Mouse (Mus musculus): ENCODE data around the gene Epn2.
A peak's percentile ranks its signal among the peaks of the same experiment; 100 is the strongest.

Gene Epn2

DNA sequence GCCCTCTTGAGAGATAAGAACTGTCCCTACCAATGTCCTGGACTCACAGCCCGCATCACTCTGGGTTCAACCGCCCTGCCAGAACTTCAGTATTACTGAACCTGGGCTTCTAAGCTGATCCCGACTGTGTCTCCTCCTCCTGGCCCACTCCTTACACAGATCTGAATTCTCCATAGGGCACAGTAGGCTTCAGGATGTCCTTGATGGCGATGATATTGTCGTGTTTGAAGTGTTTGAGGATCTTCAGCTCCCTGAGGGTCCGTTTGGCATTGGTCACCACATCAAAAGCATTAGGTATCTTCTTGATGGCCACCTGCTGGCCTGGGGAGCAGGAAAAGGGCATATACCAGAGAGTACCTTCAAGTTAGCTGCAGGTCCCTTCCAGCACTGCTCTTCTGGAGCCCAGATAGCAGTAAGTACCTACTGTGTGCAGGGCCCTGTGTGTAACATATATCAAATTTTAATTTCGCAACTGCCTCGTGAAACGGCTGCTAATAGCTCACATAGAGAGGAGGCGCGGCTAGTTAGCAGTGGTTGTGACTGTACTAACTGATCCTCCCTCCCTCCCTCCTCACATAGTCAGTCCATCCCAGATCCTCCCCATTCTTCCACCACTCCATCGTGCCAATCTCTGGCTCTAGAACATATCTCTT is 86.6 kb downstream of the Epn2 start:
- no peak for DNase-seq (ENCODE audit: inconsistent age in 2 of 2, low spot score in 1 of 2)

DNA sequence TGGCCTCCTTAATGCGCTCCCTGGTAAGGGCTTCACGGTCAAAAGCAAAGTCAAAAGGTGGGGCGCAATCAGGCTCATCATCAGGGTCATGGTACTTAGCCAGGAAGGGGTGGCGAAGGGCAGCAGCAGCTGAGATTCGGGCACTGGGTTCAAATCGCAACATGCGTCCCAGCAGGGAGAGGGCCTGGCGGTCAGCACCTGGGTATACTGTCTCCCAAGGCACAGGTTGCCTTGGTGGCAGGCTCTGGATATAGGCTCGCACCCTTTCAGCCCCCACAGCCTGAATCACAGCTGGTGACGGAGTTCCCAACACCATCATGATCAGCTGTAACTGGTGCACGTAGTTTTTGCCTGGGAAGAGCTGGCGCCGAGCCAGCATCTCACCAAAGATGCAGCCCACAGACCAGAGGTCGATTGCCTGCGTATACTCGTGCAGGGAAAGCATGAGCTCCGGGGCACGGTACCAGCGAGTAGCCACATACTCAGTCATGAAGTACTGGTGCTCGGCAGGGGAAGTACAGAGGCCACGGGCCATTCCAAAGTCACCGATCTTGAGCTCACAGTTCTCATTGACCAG is 88.5 kb downstream of the Epn2 start:
- DNase-seq (ENCODE audit: inconsistent age in 2 of 2, low spot score in 1 of 2): no peak

DNA sequence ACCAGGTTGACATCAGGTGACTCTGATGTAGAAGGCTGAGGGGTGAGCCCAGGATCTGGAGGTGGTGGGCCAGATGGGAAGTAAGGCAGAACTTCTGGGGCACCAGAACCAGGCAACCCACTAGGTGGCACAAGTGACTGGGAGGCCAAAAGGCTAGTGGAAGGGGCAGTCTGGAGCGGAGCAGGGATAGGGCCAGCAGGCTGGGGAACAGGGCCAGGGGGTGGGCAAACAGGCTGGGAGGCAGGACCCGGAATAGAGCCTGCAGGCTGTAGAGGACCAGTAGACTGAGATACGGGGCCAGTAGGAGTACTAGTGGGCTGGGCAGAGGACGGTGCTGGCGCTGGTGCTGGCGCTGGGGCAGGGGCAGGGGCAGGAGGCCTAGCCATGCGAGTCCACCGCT is 89.6 kb downstream of the Epn2 start:
- DNase-seq (ENCODE audit: inconsistent age in 2 of 2, low spot score in 1 of 2): no peak

DNA sequence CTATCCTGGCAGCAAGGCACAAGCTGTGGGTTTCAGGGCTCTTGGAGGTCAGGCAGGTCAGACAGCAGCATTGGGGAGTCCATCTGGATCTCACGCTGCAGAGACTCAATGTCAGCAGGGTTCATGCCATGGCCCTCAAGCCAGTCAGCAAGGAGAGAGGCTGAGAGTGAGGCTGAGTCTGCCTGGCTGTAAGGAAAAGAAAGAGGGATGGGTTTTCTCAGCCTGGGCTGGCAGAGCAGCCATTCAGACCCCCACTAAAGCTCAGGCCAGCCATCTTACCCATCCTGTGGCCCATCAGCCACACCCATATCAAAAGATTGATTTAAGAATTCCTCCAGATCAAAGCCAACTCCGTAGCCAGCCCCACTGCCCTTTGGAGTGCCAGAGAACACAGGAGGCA is 90.4 kb downstream of the Epn2 start:
- no peak for DNase-seq (ENCODE audit: inconsistent age in 2 of 2, low spot score in 1 of 2)

DNA sequence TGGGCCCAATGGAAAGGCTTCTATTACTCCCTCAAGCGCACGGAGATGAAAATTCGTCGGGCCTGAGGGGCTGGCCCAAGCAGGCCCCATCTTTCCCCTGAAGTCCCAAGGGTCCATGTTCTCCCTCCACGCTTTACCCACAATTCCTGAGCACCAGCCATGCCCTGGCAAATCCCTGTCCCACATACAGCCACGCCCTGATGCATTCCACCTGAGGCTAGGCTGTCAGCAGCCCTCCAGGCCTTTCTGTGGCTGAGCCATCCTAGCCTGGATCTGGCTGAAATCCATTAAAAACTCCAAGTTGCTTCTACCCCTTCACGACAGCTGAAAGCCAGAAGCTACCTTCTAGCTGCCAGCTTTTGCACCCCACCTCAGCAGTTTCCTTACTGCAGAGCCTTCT is 91.6 kb downstream of the Epn2 start:
- DNase-seq (ENCODE audit: inconsistent age in 2 of 2, low spot score in 1 of 2): no peak

DNA sequence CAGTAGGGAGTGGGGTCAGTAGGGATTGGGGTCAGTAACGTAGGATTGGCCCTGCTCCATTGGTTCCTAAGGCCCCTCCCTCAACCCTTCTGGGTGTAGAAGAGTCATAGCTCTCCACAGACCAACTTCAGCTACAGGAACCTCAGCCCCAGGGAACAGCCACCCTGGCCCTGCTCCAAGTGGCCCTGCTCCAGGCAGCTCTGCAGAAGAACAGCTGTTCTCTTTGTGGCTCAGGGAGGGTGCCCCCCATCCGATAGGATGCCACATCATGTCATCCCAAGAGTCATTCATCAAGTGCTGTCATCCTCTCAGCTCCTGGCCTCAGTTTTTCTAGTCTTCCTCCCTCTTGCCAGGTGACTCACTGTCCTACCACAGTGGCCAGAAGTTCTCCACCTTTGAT is 92.1 kb downstream of the Epn2 start:
- peak; percentile 43 to 63 for DNase-seq (ENCODE audit: inconsistent age in 2 of 2, low spot score in 1 of 2)

DNA sequence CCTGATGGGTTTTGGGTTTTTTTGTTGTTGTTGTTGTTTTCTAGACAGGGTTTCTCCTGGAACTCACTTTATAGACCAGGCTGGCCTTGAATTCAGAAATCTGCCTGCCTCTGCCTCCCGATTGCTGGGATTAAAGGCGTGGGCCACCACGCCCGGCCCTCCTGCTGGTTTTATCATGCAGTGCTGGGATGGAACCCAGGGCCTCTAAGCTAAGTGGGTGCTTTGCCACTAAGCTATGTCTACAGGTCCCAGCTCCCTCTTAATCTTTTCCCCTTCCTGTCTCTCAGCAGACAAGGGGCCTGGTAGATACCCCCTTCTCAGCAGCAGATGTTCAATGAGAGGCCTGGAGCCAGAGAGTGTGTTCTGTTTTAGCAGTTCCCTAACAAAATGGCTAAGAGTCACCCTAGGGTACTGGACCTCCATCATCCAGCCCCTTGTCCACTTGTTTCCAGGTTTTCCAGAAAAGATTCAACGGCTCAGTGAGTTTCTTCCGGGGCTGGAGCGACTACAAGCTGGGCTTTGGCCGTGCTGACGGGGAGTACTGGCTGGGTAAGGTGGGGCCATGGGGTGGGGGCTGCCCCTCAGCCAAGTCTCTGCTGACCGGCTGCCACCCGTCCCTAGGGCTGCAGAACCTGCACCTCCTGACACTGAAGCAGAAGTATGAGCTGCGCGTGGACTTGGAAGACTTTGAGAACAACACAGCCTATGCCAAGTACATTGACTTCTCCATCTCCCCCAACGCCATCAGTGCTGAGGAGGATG is 92.8 kb downstream of the Epn2 start:
- no peak for DNase-seq (ENCODE audit: inconsistent age in 2 of 2, low spot score in 1 of 2)

DNA sequence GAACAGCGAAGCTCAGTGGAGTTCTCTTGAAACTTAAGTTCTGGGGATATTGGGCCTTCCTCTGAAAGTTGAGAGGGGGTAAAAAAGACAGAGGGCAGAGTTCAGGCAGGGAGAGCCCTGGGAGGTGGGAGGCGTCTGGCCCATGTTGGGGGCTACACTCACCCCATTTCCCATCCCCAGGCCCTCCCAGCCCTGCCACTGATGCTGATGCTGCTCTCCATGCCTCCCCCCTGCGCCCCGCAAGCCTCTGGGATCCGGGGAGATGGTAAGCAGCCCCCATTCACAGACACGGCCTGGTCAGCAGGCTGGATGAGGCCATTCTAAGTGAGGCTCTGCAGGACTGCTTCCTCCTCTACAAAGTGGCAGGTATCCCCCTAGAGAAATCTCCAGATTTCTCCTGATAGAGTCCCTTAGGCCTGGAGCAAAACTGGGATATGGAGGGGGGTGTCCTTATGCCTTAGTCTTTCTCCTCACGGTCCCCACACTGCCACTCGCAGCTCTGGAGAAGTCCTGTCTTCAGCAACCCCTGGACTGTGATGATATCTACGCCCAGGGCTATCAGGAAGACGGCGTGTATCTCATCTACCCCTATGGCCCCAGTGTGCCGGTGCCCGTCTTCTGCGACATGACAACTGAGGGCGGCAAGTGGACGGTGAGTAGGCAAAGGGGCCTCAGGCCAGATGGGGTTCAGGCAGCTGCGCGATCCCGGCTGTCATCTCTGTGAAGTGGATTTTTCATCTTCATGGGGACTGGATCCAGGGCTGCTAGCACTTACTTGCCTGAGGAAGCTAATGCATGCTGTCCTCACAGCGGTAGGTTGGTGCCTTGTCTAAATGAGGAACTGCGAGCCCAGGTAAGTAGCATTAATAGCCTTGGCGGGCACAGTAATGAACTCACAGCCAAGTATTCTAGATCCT is 93.7 kb downstream of the Epn2 start:
- no peak for DNase-seq (ENCODE audit: inconsistent age in 2 of 2, low spot score in 1 of 2)

DNA sequence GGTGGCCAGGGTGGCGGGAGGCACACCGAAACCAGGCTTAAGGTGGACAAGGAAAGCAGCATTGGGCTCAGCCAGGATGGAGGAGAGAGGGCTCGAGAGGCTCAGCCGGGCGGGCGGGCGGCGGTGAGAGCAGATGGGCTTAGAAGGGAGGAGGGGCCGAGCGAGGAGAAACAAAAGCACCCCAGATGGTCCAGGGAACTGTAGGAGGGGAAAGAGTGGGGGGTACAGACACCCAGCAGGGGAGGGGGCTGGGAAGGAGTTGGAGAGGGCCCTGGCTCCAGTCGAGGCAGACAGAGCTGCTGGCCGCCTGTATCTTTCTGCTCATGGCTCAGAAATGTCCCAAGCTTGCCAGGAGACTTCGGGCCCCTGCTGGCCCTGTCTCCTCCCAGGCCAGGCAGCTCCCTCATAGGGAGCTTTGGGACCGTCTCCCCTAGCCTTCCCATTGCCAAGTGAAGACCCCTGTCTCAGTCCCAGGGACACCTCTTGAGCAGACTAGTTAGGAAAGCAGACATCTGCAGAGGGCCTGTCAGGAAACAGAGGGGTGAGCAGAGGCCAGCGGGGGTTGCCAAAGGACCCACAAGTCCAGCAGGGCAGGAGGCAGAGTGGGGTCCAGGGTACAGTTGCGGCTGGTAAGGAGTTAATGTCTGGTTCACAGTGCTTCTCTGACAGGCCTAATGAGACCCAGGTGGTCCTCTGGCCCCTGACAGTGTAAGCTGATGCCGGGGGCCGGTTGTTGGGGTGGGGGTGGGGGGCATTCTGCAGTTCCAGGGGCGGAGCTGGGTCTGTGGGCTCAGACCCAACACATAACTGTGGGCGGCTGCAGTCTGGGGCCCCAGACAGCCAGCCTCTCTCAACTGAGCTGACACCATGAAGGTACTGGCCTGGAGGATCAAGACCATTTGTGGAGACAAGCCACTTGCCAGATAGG is 94.6 kb downstream of the Epn2 start, which contains the start of gene Mfap4:
Mfap4 (plus strand) TSS at position 819 of the 928 bp plus-strand sequence.
- no peak for DNase-seq (ENCODE audit: inconsistent age in 2 of 2, low spot score in 1 of 2)

DNA sequence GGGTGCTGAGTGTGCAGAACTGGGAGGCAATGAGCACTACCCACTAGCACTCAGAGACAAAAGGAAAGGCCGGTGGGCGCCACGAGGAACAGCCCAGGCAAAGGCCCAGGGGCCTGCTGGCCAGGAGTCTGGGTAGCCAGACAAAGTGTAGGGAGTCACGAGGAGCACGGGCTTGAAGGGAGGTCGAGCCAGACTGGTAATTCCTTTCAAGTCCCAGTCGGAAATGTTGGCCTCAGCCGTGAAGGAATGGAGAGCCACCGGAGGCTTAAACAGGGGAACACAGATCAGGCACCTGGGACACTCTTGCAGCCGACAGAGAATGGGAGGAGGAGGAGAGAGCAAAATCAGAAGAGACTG is 95.3 kb downstream of the Epn2 start:
- no peak for DNase-seq (ENCODE audit: inconsistent age in 2 of 2, low spot score in 1 of 2)

DNA sequence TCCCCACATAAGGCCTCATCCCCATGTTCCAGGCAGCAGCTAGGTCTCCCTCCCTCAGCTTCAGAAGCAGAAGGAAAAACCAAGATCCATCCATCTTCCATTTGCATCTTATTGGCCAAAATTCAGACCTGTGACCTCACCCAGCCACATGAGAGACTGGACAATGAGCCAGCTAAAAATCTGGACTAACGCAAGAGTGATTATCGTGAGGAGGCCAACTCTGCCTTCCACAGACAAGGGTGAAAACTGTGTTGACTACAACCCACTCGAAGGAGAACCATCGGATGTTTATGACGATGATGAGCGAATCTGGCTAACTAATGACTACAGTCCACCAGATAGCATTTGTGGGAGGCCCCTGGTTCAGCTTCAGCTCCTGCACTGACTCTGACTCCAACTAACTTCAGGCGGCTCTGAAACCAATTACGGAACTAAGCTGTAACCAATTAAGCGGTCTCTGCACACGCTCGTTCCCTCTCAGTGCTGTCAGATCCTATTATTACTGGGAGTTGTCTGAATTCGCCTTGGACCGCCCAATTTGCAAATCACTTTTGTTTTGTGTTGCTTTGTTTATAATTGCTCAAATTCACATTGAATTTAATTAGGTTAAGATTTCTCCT is 96.2 kb downstream of the Epn2 start:
- DNase-seq (ENCODE audit: inconsistent age in 2 of 2, low spot score in 1 of 2): no peak

DNA sequence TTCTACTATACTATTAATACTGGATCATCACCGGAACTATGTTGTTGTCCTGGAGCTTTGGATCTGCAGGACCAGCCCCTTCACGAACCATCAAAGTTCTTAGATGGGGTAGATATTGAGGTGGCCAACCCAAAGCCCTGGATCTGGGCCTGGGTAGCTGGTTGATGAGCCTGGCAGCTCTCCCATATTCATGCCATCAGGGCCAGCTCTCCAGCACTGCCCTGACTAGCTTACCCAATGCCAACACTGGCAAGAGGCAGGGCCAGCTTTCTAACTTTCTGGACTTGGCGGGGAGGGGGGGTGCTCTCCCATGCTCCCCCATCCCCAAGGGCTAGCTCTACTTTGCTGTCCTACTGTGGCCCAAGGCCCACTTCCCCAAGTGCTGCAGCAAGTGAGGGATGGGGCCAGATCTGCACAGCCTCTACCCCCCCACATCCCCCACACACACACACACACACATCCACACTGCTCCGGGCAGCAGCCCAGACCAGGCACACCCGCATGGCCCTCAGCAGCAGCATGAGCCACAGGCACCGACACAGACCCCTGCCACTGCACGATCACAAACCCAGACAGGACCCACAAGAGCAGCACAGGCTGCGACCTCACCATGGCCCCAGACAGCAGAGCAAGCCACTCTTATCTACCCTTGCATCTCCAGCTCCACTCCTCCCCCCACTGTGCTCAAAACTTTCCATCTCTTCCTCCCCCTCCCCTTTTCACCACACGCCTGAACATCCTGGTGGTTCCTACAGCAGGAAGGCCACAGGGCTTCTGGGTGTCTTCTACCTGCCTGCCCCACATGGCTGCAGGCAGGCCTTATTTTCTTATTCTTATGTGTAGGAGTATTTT is 98.0 kb downstream of the Epn2 start:
- no peak for DNase-seq (ENCODE audit: inconsistent age in 2 of 2, low spot score in 1 of 2)

DNA sequence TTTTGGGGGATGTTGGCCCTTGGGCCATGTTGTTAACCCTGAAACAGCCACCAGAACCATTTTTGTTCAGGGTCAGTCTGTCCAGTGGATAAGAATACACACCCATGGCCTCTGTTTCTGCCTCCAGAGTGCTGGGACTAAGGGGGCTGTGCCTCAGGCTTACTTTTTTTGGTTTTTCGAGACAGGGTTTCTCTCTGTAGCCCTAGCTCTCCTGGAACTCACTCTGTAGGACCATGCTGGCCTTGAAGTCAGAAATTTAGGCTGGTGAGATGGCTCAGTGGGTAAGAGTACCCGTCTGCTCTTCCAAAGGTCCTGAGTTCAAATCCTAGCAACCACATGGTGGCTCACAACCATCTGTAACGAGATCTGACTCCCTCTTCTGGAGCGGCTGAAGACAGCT is 100.7 kb downstream of the Epn2 start:
- no peak for DNase-seq (ENCODE audit: inconsistent age in 2 of 2, low spot score in 1 of 2)

DNA sequence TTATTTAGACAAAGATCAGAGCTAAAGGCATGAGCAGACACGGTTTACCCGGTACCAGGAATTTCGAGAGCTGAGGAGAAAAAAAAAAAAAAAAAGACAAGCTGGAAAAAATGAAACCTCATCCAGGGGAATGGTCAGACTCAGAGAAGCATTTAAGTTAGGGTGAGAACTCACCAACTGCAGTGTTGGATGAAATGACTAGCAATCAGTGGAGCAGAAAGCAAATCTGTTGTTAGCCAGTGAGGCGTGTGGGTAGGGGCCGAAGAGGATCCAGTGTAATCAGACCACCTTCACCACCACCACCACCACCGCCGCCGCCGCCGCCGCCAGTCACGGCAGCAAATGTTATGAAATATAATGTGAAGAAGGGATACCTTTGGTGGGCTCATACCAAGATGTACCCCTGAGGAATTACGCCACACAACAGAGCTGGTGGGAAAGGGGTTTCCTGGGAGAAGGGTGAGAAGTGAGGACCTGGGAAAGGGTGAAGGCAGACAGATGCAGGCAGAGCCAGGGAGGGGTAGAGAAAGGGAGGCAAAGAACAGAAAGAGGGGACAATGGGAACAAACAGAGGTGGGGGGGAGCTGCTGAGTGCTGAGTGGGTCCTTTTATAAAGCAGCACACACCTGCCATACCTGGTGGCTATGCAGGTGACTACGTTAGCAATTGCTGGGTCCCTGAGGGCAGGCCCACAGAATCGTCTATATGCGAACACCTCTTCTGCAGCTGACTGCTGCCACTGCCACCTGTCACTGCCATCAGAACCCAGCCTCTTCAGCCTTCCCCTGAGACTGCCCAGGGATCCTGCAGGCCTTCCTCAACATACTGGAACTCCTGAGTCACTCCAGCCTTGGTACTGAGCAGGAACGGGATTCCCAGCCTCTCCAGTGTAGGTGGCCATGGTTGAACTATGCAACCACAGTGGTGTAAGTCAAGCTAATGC is 101.7 kb downstream of the Epn2 start:
- DNase-seq (ENCODE audit: inconsistent age in 2 of 2, low spot score in 1 of 2): no peak

DNA sequence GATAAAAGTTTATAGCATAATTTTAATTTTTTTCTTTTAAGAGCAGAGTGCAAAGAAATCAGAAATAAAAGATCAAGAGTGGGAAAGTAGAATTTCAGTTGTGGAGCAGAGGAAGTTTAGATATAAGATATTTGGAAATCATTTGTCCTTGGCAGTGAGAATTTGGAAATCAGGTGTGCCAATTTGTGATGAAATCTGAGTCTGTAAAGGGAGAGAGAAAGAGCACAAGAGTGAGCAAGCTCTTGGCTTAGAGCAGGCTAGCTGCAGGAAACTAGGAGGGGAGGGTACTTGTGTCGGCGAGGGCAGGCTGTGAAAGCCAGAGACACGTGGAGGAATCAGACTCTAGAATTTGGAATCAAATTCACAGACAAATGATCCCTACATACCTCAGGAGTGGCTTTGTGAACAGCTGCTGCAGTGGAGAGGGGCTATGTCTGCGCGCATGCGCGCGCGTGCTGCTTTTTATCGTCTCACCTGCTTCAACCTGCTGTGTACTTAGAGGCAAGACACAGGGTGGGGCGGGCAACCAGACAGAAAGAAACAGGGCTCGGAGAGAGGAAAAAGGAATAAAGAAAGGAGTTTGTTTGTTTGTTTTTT is 102.6 kb downstream of the Epn2 start:
- no peak for DNase-seq (ENCODE audit: inconsistent age in 2 of 2, low spot score in 1 of 2)

DNA sequence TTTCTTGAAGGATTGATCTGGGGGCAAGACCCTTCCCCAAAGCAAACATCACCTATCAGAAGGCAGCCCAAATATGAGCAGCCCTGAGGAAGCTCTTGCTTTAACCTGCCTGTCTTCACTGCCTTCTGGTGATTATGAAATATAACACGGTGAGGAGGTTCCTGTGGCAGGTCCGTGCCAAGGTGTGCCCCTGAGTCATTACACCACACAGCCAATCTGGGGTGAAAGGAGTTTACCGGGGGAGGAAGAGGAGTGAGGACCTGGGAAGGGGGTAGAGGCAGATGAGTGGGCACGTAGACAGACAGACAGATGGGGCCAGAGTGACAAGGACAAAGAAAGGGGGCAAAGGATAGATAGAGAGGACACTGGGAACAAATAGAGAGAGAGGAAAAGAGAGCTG is 105.9 kb downstream of the Epn2 start:
- no peak for DNase-seq (ENCODE audit: inconsistent age in 2 of 2, low spot score in 1 of 2)

DNA sequence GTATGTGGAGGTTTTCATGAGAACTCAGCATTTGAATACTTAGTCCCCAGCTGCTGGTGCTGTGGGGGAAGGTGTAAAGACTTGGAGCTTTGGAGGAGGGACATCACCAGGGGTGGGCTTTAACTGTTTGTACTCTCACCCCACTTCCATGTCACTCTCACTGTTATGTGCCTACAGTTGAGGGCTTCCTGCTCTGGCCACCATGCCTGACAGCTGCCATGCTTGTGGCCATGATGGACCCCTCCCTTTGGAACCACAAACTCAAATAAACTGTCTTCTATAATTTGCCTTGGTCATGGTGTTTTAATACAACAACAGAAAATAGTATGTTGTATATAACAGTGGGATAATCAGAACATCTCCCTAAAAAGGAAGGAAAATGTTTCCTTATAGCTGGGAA is 108.6 kb downstream of the Epn2 start:
- no peak for DNase-seq (ENCODE audit: inconsistent age in 2 of 2, low spot score in 1 of 2)
